Mouse (Mus musculus): ENCODE results near the gene Cstf3. TPM values are rescaled to one million over a fixed set of nuclear protein-coding genes. Genes with fewer than 3 reads are reported as not detected.
A peak's percentile ranks its signal among the peaks of the same experiment; 100 is the strongest.
"Not testable (repeated sequence)": the region's sequence is repeated elsewhere in the genome, so short reads cannot be mapped to it uniquely, and the experiment has no call there.

Cstf3 gene
- 112 and 116 TPM in 2 replicates for polyA plus RNA-seq (2016; fragmentation: Nextera tagmentation; extraction: Ambion mirVana)

DNA sequence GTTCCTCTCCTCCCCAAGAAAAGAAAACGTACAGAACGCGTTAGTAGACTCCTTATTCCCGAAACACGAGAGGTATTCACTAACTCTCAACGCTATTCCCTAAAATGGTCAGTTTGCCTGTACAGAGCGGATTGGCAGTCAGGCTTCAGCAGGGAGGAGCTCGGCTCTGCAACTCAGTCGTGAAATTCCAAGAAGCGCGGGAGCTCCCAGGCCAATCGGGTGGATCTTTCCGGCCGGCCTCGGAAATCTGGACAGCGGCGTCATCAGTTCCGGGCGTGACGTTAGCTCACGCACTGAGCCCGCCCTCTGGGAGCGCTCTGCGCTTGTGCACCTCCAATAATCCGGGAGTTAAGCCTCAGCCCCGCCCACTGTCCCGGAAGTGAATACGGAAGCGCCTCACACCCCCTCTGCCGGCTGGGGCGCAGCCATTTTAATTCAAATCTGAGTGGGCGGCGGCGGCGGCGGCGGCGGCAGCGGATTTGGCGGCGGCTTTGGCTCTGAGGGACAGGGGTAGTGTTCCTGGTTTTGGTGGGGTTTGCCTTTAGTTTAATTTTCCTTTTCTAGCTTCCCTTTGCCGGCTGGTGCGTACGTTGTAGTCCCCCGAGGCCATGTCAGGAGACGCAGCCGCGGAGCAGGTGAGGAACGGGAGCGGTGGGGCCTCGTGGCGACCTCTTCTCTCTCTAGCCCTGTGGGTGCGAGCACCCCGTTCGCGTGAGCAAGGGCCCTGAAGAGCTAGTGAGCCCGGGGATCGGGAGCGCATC, at the start of gene Cstf3:
Cstf3 (plus strand) TSS at position 456 of the 761 bp plus-strand sequence.
- H3K9ac ChIP-seq (replicated peaks) = peak within 1 kb of the TSS; percentile 90
- H3K4me2 ChIP-seq (replicated peaks) = peak within 1 kb of the TSS; percentile 74
- ATAC-seq (ENCODE audit: low FRiP score, low read depth) = peak; percentile 100
- H3K27ac ChIP-seq (replicated peaks) = peak within 1 kb of the TSS; percentile 86
- H3K4me1 ChIP-seq = peaks cover 19% of the 10 kb centered on the region
- no peaks in the 10 kb centered on the region for H3K9me3 ChIP-seq
- H3K27me3 ChIP-seq = no peaks in the 10 kb centered on the region
- under 1% methylated on average over 59 of the region's 59 CpGs for WGBS
- no peaks in the 10 kb centered on the region for H3K36me3 ChIP-seq
- peak within 1 kb of the TSS; percentile 74 for H3K4me3 ChIP-seq

DNA sequence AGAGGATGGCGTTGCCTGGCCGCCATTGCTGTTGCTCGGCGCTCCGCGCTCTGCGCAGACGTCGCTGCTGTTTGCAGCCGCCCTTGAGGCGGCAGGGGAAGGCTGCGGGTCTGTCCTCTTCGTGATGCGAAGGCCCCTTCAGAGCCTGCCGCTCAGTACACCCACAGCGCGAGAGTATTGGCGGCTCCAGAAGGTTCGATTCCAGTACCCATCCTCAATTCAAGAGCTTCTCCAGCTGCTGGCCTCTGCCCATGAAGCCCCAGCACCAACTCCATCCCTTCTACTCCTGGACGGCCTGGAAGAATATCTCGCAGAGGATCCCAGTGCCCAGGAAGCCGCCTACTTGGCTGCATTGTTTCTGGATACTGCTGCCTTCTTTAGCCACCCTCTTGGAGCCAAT, 33.6 kb upstream of the Cstf3 start:
- WGBS = 91% methylated on average over 22 of the region's 22 CpGs
- H3K4me3 ChIP-seq; H3K9ac ChIP-seq (replicated peaks); H3K9me3 ChIP-seq; ATAC-seq (ENCODE audit: low FRiP score, low read depth); H3K4me2 ChIP-seq (replicated peaks); H3K4me1 ChIP-seq; H3K36me3 ChIP-seq; H3K27me3 ChIP-seq; H3K27ac ChIP-seq (replicated peaks): not testable (repeated sequence)

GRCm38 (mm10) chr2:104557722-104558121, 32.6 kb upstream of the Cstf3 start:
- Histone ChIP-seq H3K9ac (replicated peaks) (no peak overlapping the region), H3K36me3 (no peaks in the 10 kb centered on the region), H3K4me2 (replicated peaks) (no peak overlapping the region), H3K27ac (replicated peaks) (no peak overlapping the region), H3K4me3 (no peak overlapping the region), H3K9me3 (no peaks in the 10 kb centered on the region), H3K4me1 (no peaks in the 10 kb centered on the region), H3K27me3 (no peaks in the 10 kb centered on the region)
- WGBS = 91% methylated on average over 9 of the region's 9 CpGs
- no peak for ATAC-seq (ENCODE audit: low FRiP score, low read depth)

DNA sequence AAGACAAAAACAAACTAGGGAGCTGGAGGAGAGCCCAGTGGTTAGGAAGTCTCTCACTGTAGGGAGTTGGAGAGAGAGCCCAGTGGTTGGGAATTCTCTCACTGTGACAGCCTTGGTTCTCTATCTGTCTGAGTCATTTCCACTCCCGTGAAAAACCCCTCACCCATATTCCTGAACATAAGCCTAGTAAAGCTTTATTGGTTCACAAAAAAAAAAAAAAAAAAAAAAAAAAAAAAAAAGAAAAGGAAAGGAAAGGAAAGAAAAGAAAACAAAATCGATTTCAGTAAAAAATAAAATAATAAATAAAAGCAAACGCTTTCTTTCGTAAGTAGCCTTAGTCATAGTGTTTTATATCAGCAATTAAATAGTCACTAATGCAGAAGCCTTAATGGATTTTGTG, 32.0 kb upstream of the Cstf3 start:
- no peak overlapping the region for H3K4me2 ChIP-seq (replicated peaks)
- no peaks in the 10 kb centered on the region for H3K27me3 ChIP-seq
- ATAC-seq (ENCODE audit: low FRiP score, low read depth) = no peak
- H3K36me3 ChIP-seq = no peaks in the 10 kb centered on the region
- H3K9ac ChIP-seq (replicated peaks) = no peak overlapping the region
- H3K9me3 ChIP-seq = no peaks in the 10 kb centered on the region
- 98% methylated on average over 4 of the region's 4 CpGs for WGBS
- H3K4me1 ChIP-seq = no peaks in the 10 kb centered on the region
- H3K4me3 ChIP-seq = no peak overlapping the region
- H3K27ac ChIP-seq (replicated peaks) = no peak overlapping the region

GRCm38 (mm10) chr2:104558938-104559337, 31.4 kb upstream of the Cstf3 start:
- Histone ChIP-seq H3K27me3 (no peaks in the 10 kb centered on the region), H3K27ac (replicated peaks) (no peak overlapping the region), H3K9me3 (no peaks in the 10 kb centered on the region), H3K4me1 (no peaks in the 10 kb centered on the region), H3K4me2 (replicated peaks) (no peak overlapping the region), H3K36me3 (no peaks in the 10 kb centered on the region), H3K9ac (replicated peaks) (no peak overlapping the region), H3K4me3 (no peak overlapping the region)
- 67% methylated on average over 6 of the region's 6 CpGs for WGBS
- peak; percentile 41; the same call in 1 of the 2 replicates for ATAC-seq (ENCODE audit: low FRiP score, low read depth)

GRCm38 (mm10) chr2:104559591-104560380, 30.5 kb upstream of the Cstf3 start:
- Histone ChIP-seq H3K36me3 (no peaks in the 10 kb centered on the region), H3K4me3 (no peak overlapping the region), H3K27me3 (no peaks in the 10 kb centered on the region), H3K4me1 (no peaks in the 10 kb centered on the region), H3K9me3 (no peaks in the 10 kb centered on the region), H3K27ac (replicated peaks) (no peak overlapping the region), H3K4me2 (replicated peaks) (no peak overlapping the region), H3K9ac (replicated peaks) (no peak overlapping the region)
- ATAC-seq (ENCODE audit: low FRiP score, low read depth) = no peak
- WGBS = 81% methylated on average over 4 of the region's 4 CpGs

DNA sequence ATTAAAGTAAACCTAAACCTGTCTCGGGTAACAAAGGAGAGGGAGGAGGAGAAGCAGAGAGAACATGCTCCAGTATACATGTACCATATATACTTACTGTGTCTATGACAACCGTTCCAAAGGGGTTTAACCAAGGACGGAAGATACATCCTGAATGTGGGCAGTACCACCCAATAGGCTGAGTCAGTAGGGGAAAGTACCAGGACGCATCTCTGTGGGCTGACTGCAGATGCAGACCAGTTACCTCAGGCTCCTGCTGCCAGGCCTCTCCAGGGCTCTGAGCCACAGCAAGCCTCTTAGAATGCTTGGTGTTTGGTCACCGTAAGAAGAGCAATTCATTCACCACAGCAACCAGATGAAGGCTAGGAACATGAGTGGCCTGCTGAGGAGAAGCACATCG, 28.9 kb upstream of the Cstf3 start:
- no peak overlapping the region for H3K27ac ChIP-seq (replicated peaks)
- no peaks in the 10 kb centered on the region for H3K27me3 ChIP-seq
- no peak overlapping the region for H3K4me2 ChIP-seq (replicated peaks)
- H3K9ac ChIP-seq (replicated peaks) = no peak overlapping the region
- H3K4me3 ChIP-seq = no peak overlapping the region
- H3K36me3 ChIP-seq = no peaks in the 10 kb centered on the region
- ATAC-seq (ENCODE audit: low FRiP score, low read depth) = no peak
- 86% methylated on average over 6 of the region's 6 CpGs for WGBS
- H3K4me1 ChIP-seq = no peaks in the 10 kb centered on the region
- no peaks in the 10 kb centered on the region for H3K9me3 ChIP-seq

DNA sequence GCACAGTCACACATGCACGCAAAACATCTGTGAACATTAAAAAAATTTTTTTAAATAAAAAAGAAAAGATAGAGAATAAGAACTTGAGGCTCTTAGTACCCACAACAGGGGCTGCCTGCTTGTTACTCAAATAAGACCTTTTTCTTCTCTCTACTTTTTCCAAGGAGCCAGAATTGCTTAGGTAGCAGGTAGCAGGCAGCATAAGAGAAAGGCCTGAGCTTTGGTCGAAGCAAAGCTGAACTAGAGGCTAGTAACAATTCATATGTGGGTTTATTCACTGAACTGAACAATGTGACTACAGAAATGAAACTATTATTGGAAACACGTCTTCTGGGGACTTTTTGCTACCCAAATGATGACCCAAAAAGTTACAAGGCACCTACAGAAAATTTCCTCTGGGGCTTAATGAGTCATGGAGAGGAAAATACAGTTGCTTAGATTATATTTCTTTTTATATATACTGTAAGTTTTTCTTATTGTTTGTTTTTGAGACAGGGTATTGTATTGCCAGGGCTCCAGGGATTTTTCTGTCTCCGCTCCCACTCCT, 28.3 kb upstream of the Cstf3 start:
- no peak overlapping the region for H3K4me3 ChIP-seq
- no peaks in the 10 kb centered on the region for H3K27me3 ChIP-seq
- 85% methylated on average over 4 of the region's 4 CpGs for WGBS

DNA sequence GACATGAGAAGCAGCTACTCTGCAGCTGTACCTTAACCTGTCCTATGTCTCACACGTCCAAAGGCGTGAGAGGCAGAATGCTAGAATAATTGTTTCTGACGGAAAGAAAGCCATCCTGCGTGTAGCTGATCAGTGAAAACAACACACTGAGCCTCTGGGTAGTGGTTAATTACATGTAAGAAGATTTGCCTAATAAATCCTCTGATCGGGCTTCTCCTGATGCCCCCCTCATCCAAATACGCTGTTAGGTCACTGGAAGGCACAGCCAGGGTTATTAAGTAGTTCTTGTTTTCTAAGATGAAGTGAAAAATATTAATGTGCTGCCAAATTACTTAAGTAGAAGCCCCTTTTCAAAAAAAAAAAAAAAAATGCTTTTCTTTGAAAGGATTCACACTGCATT, 18.3 kb upstream of the Cstf3 start:
- Histone ChIP-seq H3K9ac (replicated peaks) (no peak overlapping the region), H3K36me3 (no peaks in the 10 kb centered on the region), H3K4me3 (no peak overlapping the region), H3K4me1 (no peaks in the 10 kb centered on the region), H3K27me3 (no peaks in the 10 kb centered on the region), H3K9me3 (no peaks in the 10 kb centered on the region), H3K4me2 (replicated peaks) (no peak overlapping the region), H3K27ac (replicated peaks) (no peak overlapping the region)
- ATAC-seq (ENCODE audit: low FRiP score, low read depth) = no peak
- WGBS = 62% methylated on average over 6 of the region's 6 CpGs

More for the DNA sequence above, 28.3 kb upstream of the Cstf3 start:
- no peak for ATAC-seq (ENCODE audit: low FRiP score, low read depth)
- H3K4me2 ChIP-seq (replicated peaks) = no peak overlapping the region
- no peaks in the 10 kb centered on the region for H3K4me1 ChIP-seq
- H3K9me3 ChIP-seq = no peaks in the 10 kb centered on the region
- no peak overlapping the region for H3K9ac ChIP-seq (replicated peaks)
- H3K27ac ChIP-seq (replicated peaks) = no peak overlapping the region
- H3K36me3 ChIP-seq = no peaks in the 10 kb centered on the region

DNA sequence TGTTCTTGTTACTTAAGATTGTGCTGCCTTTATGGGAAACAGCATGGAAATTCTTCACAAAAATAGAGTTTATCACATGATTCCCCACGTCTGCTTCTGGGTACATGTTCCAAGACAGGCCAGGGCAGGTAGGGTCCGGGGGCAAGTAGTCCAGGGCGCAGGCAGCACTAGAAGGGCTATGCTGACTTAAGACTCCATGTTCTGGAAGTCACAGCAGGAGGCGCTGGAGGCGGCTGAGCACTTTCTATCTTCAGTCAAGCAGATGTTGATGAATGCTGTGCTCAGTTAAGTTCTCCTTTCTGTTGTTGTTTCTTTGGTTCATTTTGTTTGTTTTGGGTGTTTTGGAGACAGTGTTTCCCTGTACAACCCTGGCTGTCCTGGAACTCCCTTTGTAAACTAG, 14.1 kb upstream of the Cstf3 start:
- no peak overlapping the region for H3K27ac ChIP-seq (replicated peaks)
- H3K9ac ChIP-seq (replicated peaks) = no peak overlapping the region
- no peak overlapping the region for H3K4me3 ChIP-seq
- no peaks in the 10 kb centered on the region for H3K9me3 ChIP-seq
- ATAC-seq (ENCODE audit: low FRiP score, low read depth) = no peak
- H3K36me3 ChIP-seq = no peaks in the 10 kb centered on the region
- H3K4me2 ChIP-seq (replicated peaks) = no peak overlapping the region
- no peaks in the 10 kb centered on the region for H3K4me1 ChIP-seq
- no peaks in the 10 kb centered on the region for H3K27me3 ChIP-seq
- WGBS = 77% methylated on average over 5 of the region's 5 CpGs

GRCm38 (mm10) chr2:104578021-104578420, 12.3 kb upstream of the Cstf3 start:
- H3K9ac ChIP-seq (replicated peaks) = no peak overlapping the region
- WGBS = 75% methylated on average over 5 of the region's 5 CpGs
- H3K27ac ChIP-seq (replicated peaks) = no peak overlapping the region
- no peak overlapping the region for H3K4me2 ChIP-seq (replicated peaks)
- H3K4me3 ChIP-seq = no peak overlapping the region
- H3K36me3 ChIP-seq = no peaks in the 10 kb centered on the region
- ATAC-seq (ENCODE audit: low FRiP score, low read depth) = no peak
- no peaks in the 10 kb centered on the region for H3K4me1 ChIP-seq
- no peaks in the 10 kb centered on the region for H3K9me3 ChIP-seq
- no peaks in the 10 kb centered on the region for H3K27me3 ChIP-seq
